Mouse (Mus musculus) G1E (cell line): ENCODE measurements around the gene Zc3hav1. TPM values are rescaled to one million over a fixed set of nuclear protein-coding genes. Genes with fewer than 3 reads are reported as not detected.

Experiments
- ATAC-seq: 2 replicates; pipeline ENCODE4 v1.8.0; 2016; ENCODE audit warnings: mild to moderate bottlenecking; ENCODE audit not compliant: insufficient number of reproducible peaks, poor library complexity, low FRiP score, severe bottlenecking; ENCODE audit errors: extremely low read depth
- DNase-seq: peaks from one replicate; pipeline ENCODE4 v3.0.0; 2012; ENCODE audit warnings: low spot score
- H3K27me3 ChIP-seq: 2 replicates; pipeline ENCODE4 v1.6.1; 2012; ENCODE audit warnings: mild to moderate bottlenecking, low read length, inconsistent platforms; ENCODE audit not compliant: insufficient read depth
- H3K36me3 ChIP-seq: replicated peaks from 2 replicates; pipeline ENCODE3; 2012; ENCODE audit warnings: mild to moderate bottlenecking, inconsistent platforms
- H3K4me1 ChIP-seq: 2 replicates; pipeline ENCODE4 v1.6.1; 2012; ENCODE audit warnings: low read depth, low read length, inconsistent platforms, mixed read lengths; ENCODE audit not compliant: insufficient read depth
- H3K4me3 ChIP-seq: 2 replicates; pipeline ENCODE4 v1.5.1; 2012; ENCODE audit warnings: low read depth, mild to moderate bottlenecking, inconsistent platforms, low read length, moderate library complexity, mixed read lengths
- H3K9me3 ChIP-seq: replicated peaks from 2 replicates; pipeline ENCODE4 v1.6.1; 2012; ENCODE audit warnings: inconsistent platforms
- CTCF ChIP-seq: IDR thresholded peaks from 2 replicates; pipeline ENCODE4 v1.5.1; 2012; ENCODE audit warnings: low read depth, low read length, inconsistent platforms, mixed read lengths
- GATA1 ChIP-seq: IDR thresholded peaks from 2 replicates; pipeline ENCODE4 v1.6.1; 2012; ENCODE audit warnings: borderline replicate concordance, low read length, inconsistent platforms, mixed read lengths
- GATA2 ChIP-seq: IDR thresholded peaks from 2 replicates; pipeline ENCODE4 v1.6.1; 2012; ENCODE audit warnings: low read depth, low read length, inconsistent platforms, borderline replicate concordance
- POLR2AphosphoS5 ChIP-seq: IDR thresholded peaks from 2 replicates; pipeline ENCODE4 v1.6.1; 2012; ENCODE audit warnings: low read depth, low read length, inconsistent platforms; ENCODE audit not compliant: insufficient replicate concordance
- TAL1 ChIP-seq: conservative IDR thresholded peaks from 2 replicates; pipeline ENCODE4 v1.6.1; 2012; ENCODE audit warnings: low read depth, low read length, inconsistent platforms, mixed read lengths
- polyA plus RNA-seq: library from polyadenylated mRNA; stranded (reverse); fragments of >175 nt; gene quantifications from 2 replicates; pipeline ENCODE4 v1.2.3, GENCODE M21; 2012
- total RNA-seq, 2 experiments: library from RNA; stranded (forward) in 1 of 2; stranded (reverse) in 1 of 2; fragments of 200-1000 nt in 1 of 2; fragments of >200 nt in 1 of 2; fragmentation: Nextera tagmentation in 1 of 2; gene quantifications; 2 replicates each; pipeline ENCODE4 v1.2.3; 2014 to 2017

Zc3hav1 gene
- total and polyA plus RNA-seq, 3 experiments: 45.8 to 217 (median 112) TPM

DNA sequence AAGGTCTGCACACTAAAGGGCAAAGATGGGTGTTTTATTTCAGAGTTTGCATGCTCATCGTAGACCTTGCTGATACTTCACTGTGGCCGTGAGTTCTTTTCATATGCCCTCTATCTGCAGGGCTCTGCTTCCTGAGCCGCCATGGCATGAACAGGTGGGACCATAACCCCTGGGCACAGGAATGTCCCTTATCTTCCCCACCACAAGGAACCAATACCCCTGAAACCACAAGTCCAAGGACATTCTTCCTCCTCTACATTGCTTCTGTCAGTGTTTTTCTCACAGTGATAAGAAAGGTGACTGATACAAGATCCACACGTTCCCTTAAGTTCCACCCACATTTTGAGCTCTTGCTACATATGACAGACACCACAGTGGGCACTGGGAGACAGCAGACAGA lies 97.6 kb downstream of the Zc3hav1 start:
- Histone ChIP-seq H3K4me3 (no peak overlapping the region), H3K27me3 (peaks cover 53% of the 10 kb centered on the region), H3K4me1 (peaks cover 18% of the 10 kb centered on the region), H3K9me3 (no peaks in the 10 kb centered on the region), H3K36me3 (no peaks in the 10 kb centered on the region)
- DNase-seq (no peak), ATAC-seq (no peak)
- TF ChIP-seq GATA2 (no peak), GATA1 (no peak), POLR2AphosphoS5 (no peak), TAL1 (no peak), CTCF (no peak)

DNA sequence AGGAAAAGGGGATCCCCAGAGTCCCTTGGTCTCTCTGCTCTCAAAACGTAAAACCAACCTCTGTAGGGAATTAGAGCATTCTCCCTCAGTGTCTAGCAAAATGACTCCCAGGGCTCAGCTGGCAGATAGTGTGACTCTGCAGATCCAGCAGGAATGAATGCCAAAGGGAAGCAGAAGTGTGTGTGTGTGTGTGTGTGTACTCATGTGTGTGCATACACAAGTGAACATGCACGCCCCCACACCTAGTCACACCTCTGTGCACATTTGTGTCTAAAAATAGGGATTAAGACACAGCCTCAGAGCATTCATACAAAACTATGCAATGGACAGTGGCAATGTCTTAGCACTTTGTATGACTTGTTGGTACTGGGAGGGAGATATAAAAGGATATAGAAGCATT lies 98.6 kb downstream of the Zc3hav1 start:
- H3K36me3 ChIP-seq: no peaks in the 10 kb centered on the region
- H3K27me3 ChIP-seq: peaks cover 60% of the 10 kb centered on the region
- H3K9me3 ChIP-seq: no peaks in the 10 kb centered on the region
- DNase-seq: no peak
- no peak overlapping the region for H3K4me3 ChIP-seq
- no peak for ATAC-seq
- TF ChIP-seq TAL1 (no peak), GATA2 (no peak), CTCF (no peak), POLR2AphosphoS5 (no peak), GATA1 (no peak)
- H3K4me1 ChIP-seq: peaks cover 18% of the 10 kb centered on the region

Other genes with a start within 250 kb of the Zc3hav1 start
- gene Tmem213, start 245.3 kb downstream of the Zc3hav1 start, total RNA-seq (2014; fragmentation: Nextera tagmentation): not detected in 2 replicates
- gene Tmem213, start 245.3 kb downstream of the Zc3hav1 start, total RNA-seq (2017): not detected in 2 replicates
- gene Tmem213, start 245.3 kb downstream of the Zc3hav1 start, polyA plus RNA-seq: not detected in 2 replicates
- gene Atp6v0a4, start 230.0 kb downstream of the Zc3hav1 start, total RNA-seq (2014; fragmentation: Nextera tagmentation): not detected in 2 replicates
- gene Atp6v0a4, start 230.0 kb downstream of the Zc3hav1 start, total RNA-seq (2017): 0.12 TPM in 1 of 2 replicates, not detected in the other
- gene Atp6v0a4, start 230.0 kb downstream of the Zc3hav1 start, polyA plus RNA-seq: not detected in 2 replicates
- gene D630045J12Rik, start 100.6 kb downstream of the Zc3hav1 start, total RNA-seq (2014; fragmentation: Nextera tagmentation): not detected in 2 replicates
- gene D630045J12Rik, start 100.6 kb downstream of the Zc3hav1 start, total RNA-seq (2017): 0.38 and 0.41 TPM in 2 replicates
- 0.01 TPM in 2 replicates for gene D630045J12Rik, start 100.6 kb downstream of the Zc3hav1 start, polyA plus RNA-seq
- gene Zc3hav1l, start 55.3 kb downstream of the Zc3hav1 start, total RNA-seq (2014; fragmentation: Nextera tagmentation): 28.5 and 30.6 TPM in 2 replicates
- 4.5 and 5.6 TPM in 2 replicates for gene Zc3hav1l, start 55.3 kb downstream of the Zc3hav1 start, total RNA-seq (2017)
- gene Zc3hav1l, start 55.3 kb downstream of the Zc3hav1 start, polyA plus RNA-seq: 7.3 and 7.5 TPM in 2 replicates
- 6.1 and 6.5 TPM in 2 replicates for gene Ttc26, start 26.9 kb upstream of the Zc3hav1 start, total RNA-seq (2014; fragmentation: Nextera tagmentation)
- gene Ttc26, start 26.9 kb upstream of the Zc3hav1 start, total RNA-seq (2017): 2.7 and 5.9 TPM in 2 replicates
- 0.31 and 0.89 TPM in 2 replicates for gene Ttc26, start 26.9 kb upstream of the Zc3hav1 start, polyA plus RNA-seq
- gene Ubn2, start 79.3 kb upstream of the Zc3hav1 start, total RNA-seq (2014; fragmentation: Nextera tagmentation): 108 and 124 TPM in 2 replicates
- gene Ubn2, start 79.3 kb upstream of the Zc3hav1 start, total RNA-seq (2017): 25.8 and 26.9 TPM in 2 replicates
- gene Ubn2, start 79.3 kb upstream of the Zc3hav1 start, polyA plus RNA-seq: 3.6 and 4.1 TPM in 2 replicates
- gene Fmc1, start 178.9 kb upstream of the Zc3hav1 start, total RNA-seq (2014; fragmentation: Nextera tagmentation): 6.4 and 16.7 TPM in 2 replicates
- gene Fmc1, start 178.9 kb upstream of the Zc3hav1 start, total RNA-seq (2017): 39.5 and 55.9 TPM in 2 replicates
- gene Fmc1, start 178.9 kb upstream of the Zc3hav1 start, polyA plus RNA-seq: 178 and 230 TPM in 2 replicates
- gene Luc7l2, start 196.7 kb upstream of the Zc3hav1 start, total RNA-seq (2014; fragmentation: Nextera tagmentation): 374 and 400 TPM in 2 replicates
- gene Luc7l2, start 196.7 kb upstream of the Zc3hav1 start, total RNA-seq (2017): 162 and 211 TPM in 2 replicates
- 75.8 and 80.7 TPM in 2 replicates for gene Luc7l2, start 196.7 kb upstream of the Zc3hav1 start, polyA plus RNA-seq